Mouse (Mus musculus): ENCODE data around the gene Fut2.

DNA sequence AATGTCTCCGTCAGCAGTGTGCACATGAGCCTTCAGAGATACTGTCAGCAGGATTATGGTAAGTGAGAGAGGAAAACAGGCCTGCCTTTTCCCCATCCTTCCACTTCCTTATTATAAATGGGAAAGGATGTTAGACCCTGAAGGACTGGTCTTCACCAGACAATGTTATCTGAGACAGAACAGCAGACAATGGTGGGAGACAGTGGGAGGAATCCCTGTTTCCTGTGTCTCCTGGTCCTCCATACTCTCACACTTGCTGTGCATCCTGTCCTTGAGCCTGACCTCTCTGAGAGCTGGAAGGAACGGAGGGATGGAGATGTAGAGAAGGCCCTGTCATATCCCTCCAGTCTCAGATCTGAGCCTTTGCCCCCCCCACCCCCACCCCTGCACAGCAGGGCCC lies 26.2 kb upstream of the Fut2 start:
- TF ChIP-seq CTCF (IDR thresholded peaks at IDR 0.05; ENCODE audit: borderline replicate concordance, control insufficient read depth, extremely low read depth, insufficient read depth, low read length, poor library complexity) (no peak), POLR2A (IDR thresholded peaks at IDR 0.05; ENCODE audit: control insufficient read depth, extremely low read depth, insufficient read depth, low read length, poor library complexity) (no peak)

Measured in thymus, adult 2 months (tissue).